In genomic region chr16:18836468-18837208, GRCm38 (mm10) we compare ENCODE assay signal across 8 mouse cellular contexts. TPM values are rescaled to one million over a fixed set of nuclear protein-coding genes. Genes with fewer than 3 reads are reported as not detected.
DNase-seq lines count a peak whose midpoint lies in the region; ATAC-seq and TF ChIP-seq lines count a peak whose summit lies in the region.

2510002D24Rik (plus strand) TSS chr16:18836578.
Gm28539 (plus strand) TSS chr16:18836584.

- H3K36me3 ChIP-seq in CH12.LX (replicated peaks in 1 of 2; ENCODE audit: control insufficient read depth in 1 of 2, insufficient read depth in 1 of 2, low read length in 1 of 2), result peaks cover 46 to 72% of the 10 kb centered on the region in 2 experiments
- H3K36me3 ChIP-seq in forebrain, embryonic 12.5 days (replicated peaks), result peaks cover 35% of the 10 kb centered on the region
- peaks cover 36% of the 10 kb centered on the region for H3K36me3 ChIP-seq in heart, postnatal 0 days (replicated peaks; ENCODE audit: control insufficient read depth, insufficient read depth, low read length)
- peaks cover 13% of the 10 kb centered on the region for H3K36me3 ChIP-seq in liver, embryonic 16.5 days (ENCODE audit: control insufficient read depth, insufficient read depth)
- peaks cover 48% of the 10 kb centered on the region for H3K36me3 ChIP-seq in neural tube, embryonic 13.5 days
- no peaks in the 10 kb centered on the region for H3K36me3 ChIP-seq in testis, adult 2 months (ENCODE audit: control insufficient read depth, insufficient read depth, low read length)

- peaks cover 5 to 22% of the 10 kb centered on the region in 2 experiments for H3K4me1 ChIP-seq in CH12.LX (ENCODE audit: control insufficient read depth in 1 of 2, insufficient read depth in 2 of 2)
- H3K4me1 ChIP-seq in forebrain, embryonic 12.5 days, result peaks cover 6% of the 10 kb centered on the region
- peaks cover 4% of the 10 kb centered on the region; the same call in 1 of the 2 replicates for H3K4me1 ChIP-seq in heart, postnatal 0 days (ENCODE audit: control insufficient read depth, insufficient read depth)
- H3K4me1 ChIP-seq in liver, embryonic 16.5 days (ENCODE audit: control insufficient read depth, low read depth, low read length), result peaks cover 8% of the 10 kb centered on the region
- H3K4me1 ChIP-seq in neural tube, embryonic 13.5 days (replicated peaks), result peaks cover 12% of the 10 kb centered on the region
- H3K4me1 ChIP-seq in testis, adult 2 months (ENCODE audit: control insufficient read depth, insufficient read depth, low read length), result no peaks in the 10 kb centered on the region

- H3K4me2 ChIP-seq in CH12.LX (ENCODE audit: insufficient read depth, low read depth, poor library complexity, severe bottlenecking), result peak within 1 kb of the TSS; percentile 57
- peak within 1 kb of the TSS; percentile 61 for H3K4me2 ChIP-seq in forebrain, embryonic 12.5 days
- peak within 1 kb of the TSS; percentile 75 for H3K4me2 ChIP-seq in heart, postnatal 0 days (ENCODE audit: low read depth, low read length)
- H3K4me2 ChIP-seq in liver, embryonic 16.5 days (ENCODE audit: low read depth, low read length), result peak within 1 kb of the TSS; percentile 80
- H3K4me2 ChIP-seq in neural tube, embryonic 13.5 days, result peak within 1 kb of the TSS; percentile 72

- peak within 1 kb of the TSS; percentile 65 for H3K27ac ChIP-seq in CH12.LX (ENCODE audit: insufficient read depth, low read depth)
- no peak within 1 kb of the TSS for H3K27ac ChIP-seq in forebrain, embryonic 12.5 days
- peak within 1 kb of the TSS; percentile 47; the same call in 1 of the 2 replicates for H3K27ac ChIP-seq in heart, postnatal 0 days (ENCODE audit: low read depth)
- H3K27ac ChIP-seq in liver, embryonic 16.5 days (ENCODE audit: low read length), result peak within 1 kb of the TSS; percentile 60
- H3K27ac ChIP-seq in neural tube, embryonic 13.5 days (replicated peaks), result peak within 1 kb of the TSS; percentile 72
- H3K27ac ChIP-seq in testis, adult 2 months (ENCODE audit: control insufficient read depth, insufficient read depth, low read depth, low read length), result peak within 1 kb of the TSS; percentile 55

- H3K4me3 ChIP-seq in CH12.LX (replicated peaks in 1 of 3; ENCODE audit: low read depth in 2 of 3, low read length in 2 of 3, poor library complexity in 1 of 3), result peak within 1 kb of the TSS; percentile 68 to 96 (median 87)
- peak within 1 kb of the TSS; percentile 85 for H3K4me3 ChIP-seq in forebrain, embryonic 12.5 days (replicated peaks)
- H3K4me3 ChIP-seq in heart, postnatal 0 days (ENCODE audit: low read depth, low read length), result peak within 1 kb of the TSS; percentile 95
- H3K4me3 ChIP-seq in liver, embryonic 16.5 days (ENCODE audit: low read depth, low read length), result peak within 1 kb of the TSS; percentile 77
- H3K4me3 ChIP-seq in neural tube, embryonic 13.5 days, result peak within 1 kb of the TSS; percentile 80
- H3K4me3 ChIP-seq in testis, adult 2 months (ENCODE audit: control insufficient read depth, low read depth, low read length), result peak within 1 kb of the TSS; percentile 77

- dilution Hi-C loops in CH12.LX (cut with MboI; ENCODE audit: extremely low pct_ligation_motif_present, extremely low pct_unique_long_range_greater_than_20kb, low sequenced_read_pairs), result no loop called here

- no peak for TF ChIP-seq RAD21 in CH12.LX (IDR thresholded peaks at IDR 0.05; ENCODE audit: low read depth, low read length)

- DNase-seq in CH12.LX (ENCODE audit: extremely low read depth), result peak; percentile 98
- peak; percentile 91 for DNase-seq in c-Kit-positive CD71-positive TER-119-positive erythroid progenitor cells, embryonic 14.5 days (ENCODE audit: low spot score)
- peak; percentile 88 for DNase-seq in heart, postnatal 0 days (ENCODE audit: low spot score)
- peak; percentile 96 to 98 for DNase-seq in kidney, postnatal 4 days

- H3K9me3 ChIP-seq in CH12.LX (replicated peaks; ENCODE audit: low read length), result no peaks in the 10 kb centered on the region
- no peaks in the 10 kb centered on the region for H3K9me3 ChIP-seq in forebrain, embryonic 12.5 days
- no peaks in the 10 kb centered on the region for H3K9me3 ChIP-seq in heart, postnatal 0 days (replicated peaks; ENCODE audit: control insufficient read depth, low read length)
- no peaks in the 10 kb centered on the region for H3K9me3 ChIP-seq in liver, embryonic 16.5 days (replicated peaks; ENCODE audit: control insufficient read depth, low read length)
- no peaks in the 10 kb centered on the region for H3K9me3 ChIP-seq in neural tube, embryonic 13.5 days

- TF ChIP-seq POLR2A in CH12.LX (IDR thresholded peaks at IDR 0.05; ENCODE audit: low read depth, low read length), result peak; percentile 96
- TF ChIP-seq POLR2A in testis, adult 2 months (IDR thresholded peaks at IDR 0.05; ENCODE audit: control insufficient read depth, low read depth, low read length), result peak; percentile 94

- no peak for TF ChIP-seq EP300 in CH12.LX (IDR thresholded peaks at IDR 0.05; ENCODE audit: low read length)
- TF ChIP-seq EP300 in heart, postnatal 0 days (IDR thresholded peaks at IDR 0.05; ENCODE audit: low read depth), result no peak

- no peaks in the 10 kb centered on the region for H3K27me3 ChIP-seq in CH12.LX (replicated peaks)
- no peaks in the 10 kb centered on the region for H3K27me3 ChIP-seq in forebrain, embryonic 12.5 days
- no peaks in the 10 kb centered on the region for H3K27me3 ChIP-seq in heart, postnatal 0 days (ENCODE audit: control insufficient read depth, insufficient read depth, low read length)
- no peaks in the 10 kb centered on the region for H3K27me3 ChIP-seq in liver, embryonic 16.5 days (ENCODE audit: control insufficient read depth, insufficient read depth, low read depth, low read length)
- H3K27me3 ChIP-seq in neural tube, embryonic 13.5 days, result no peaks in the 10 kb centered on the region
- H3K27me3 ChIP-seq in testis, adult 2 months (ENCODE audit: control insufficient read depth, insufficient read depth, low read length), result no peaks in the 10 kb centered on the region

- H3K79me2 ChIP-seq in CH12.LX (replicated peaks; ENCODE audit: control insufficient read depth, extremely low read depth, insufficient read depth, poor library complexity, severe bottlenecking), result peaks cover 20% of the 10 kb centered on the region

- peak; percentile 98 for ATAC-seq in forebrain, embryonic 12.5 days (ENCODE audit: low FRiP score)
- ATAC-seq in heart, postnatal 0 days (ENCODE audit: insufficient read depth, low read depth), result peak; percentile 97
- peak; percentile 99 for ATAC-seq in liver, embryonic 16.5 days (ENCODE audit: low read depth)
- peak; percentile 97 for ATAC-seq in neural tube, embryonic 13.5 days (ENCODE audit: low read depth)

- in situ Hi-C loops in CH12.LX (cut with MboI; ENCODE audit: low pct_ligation_motif_present, low pct_unique_long_range_greater_than_20kb, low sequenced_read_pairs), result no loop called here

- H3K9ac ChIP-seq in CH12.LX (ENCODE audit: insufficient read depth, low read depth), result peak within 1 kb of the TSS; percentile 51
- peak within 1 kb of the TSS; percentile 79 for H3K9ac ChIP-seq in forebrain, embryonic 12.5 days
- H3K9ac ChIP-seq in heart, postnatal 0 days (replicated peaks; ENCODE audit: low read depth, low read length), result peak within 1 kb of the TSS; percentile 81
- H3K9ac ChIP-seq in liver, embryonic 16.5 days (ENCODE audit: low read depth, low read length), result peak within 1 kb of the TSS; percentile 94
- H3K9ac ChIP-seq in neural tube, embryonic 13.5 days, result peak within 1 kb of the TSS; percentile 88

- WGBS in forebrain, embryonic 12.5 days, result under 1% methylated on average over 45 of the region's 46 CpGs
- WGBS in heart, postnatal 0 days, result under 1% methylated on average over 45 of the region's 46 CpGs
- under 1% methylated on average over 46 of the region's 46 CpGs for WGBS in liver, embryonic 16.5 days (ENCODE audit: insufficient replicate concordance)
- 2% methylated on average over 46 of the region's 46 CpGs for WGBS in neural tube, embryonic 13.5 days

- no peak for TF ChIP-seq CTCF in CH12.LX (conservative IDR thresholded peaks at IDR 0.05 in 1 of 2, IDR thresholded peaks at IDR 0.05 in 1 of 2; ENCODE audit: low read depth in 2 of 2, low read length in 2 of 2)
- TF ChIP-seq CTCF in heart, postnatal 0 days (IDR thresholded peaks at IDR 0.05; ENCODE audit: low read depth), result no peak; the same call in 1 of the 2 replicates
- no peak for TF ChIP-seq CTCF in testis, adult 2 months (IDR thresholded peaks at IDR 0.05; ENCODE audit: control insufficient read depth, insufficient read depth, insufficient replicate concordance, low read depth, low read length)

TF ChIP-seq in CH12.LX, 34 proteins besides CTCF, POLR2A, EP300 and RAD21 (continues in another document):
- TF ChIP-seq JUN (IDR thresholded peaks at IDR 0.05; ENCODE audit: insufficient read depth, low read depth, low read length) (no peak), USF2 (conservative IDR thresholded peaks at IDR 0.05; ENCODE audit: low read depth, low read length) (no peak; the same call in 1 of the 2 replicates), MEF2A (IDR thresholded peaks at IDR 0.05; ENCODE audit: borderline replicate concordance, low read depth, low read length) (no peak), POLR2AphosphoS2 (IDR thresholded peaks at IDR 0.05; ENCODE audit: low read depth, low read length) (peak; percentile 97), NRF1 (IDR thresholded peaks at IDR 0.05; ENCODE audit: low read depth, low read length) (peak; percentile 24; the same call in 1 of the 2 replicates)

RNA-seq across cellular contexts. Expression of gene 2510002D24Rik, which starts in this region (rescaled TPM):
- 69.9 and 84.9 TPM in 2 replicates for total RNA-seq in CH12.LX (2012; rRNA removed)
- 66.2 and 70.2 TPM in 2 replicates for total RNA-seq in CH12.LX (2014; rRNA removed)
- 63.9 and 78.0 TPM in 2 replicates for polyA plus RNA-seq in CH12.LX (2012; ENCODE audit: insufficient read length, low read depth)
- polyA plus RNA-seq in forebrain, embryonic 12.5 days (2016; fragmentation: Nextera tagmentation; extraction: Ambion mirVana), result 19.5 and 28.7 TPM in 2 replicates
- total RNA-seq in heart, postnatal 0 days (2014; rRNA removed; ENCODE audit: low replicate concordance), result 34.7 and 45.6 TPM in 2 replicates
- 30.6 and 32.9 TPM in 2 replicates for polyA plus RNA-seq in heart, postnatal 0 days (2015; fragmentation: Nextera tagmentation; extraction: Ambion mirVana)
- polyA plus RNA-seq in liver, embryonic 16.5 days (2015; fragmentation: Nextera tagmentation; extraction: Ambion mirVana), result 16.4 and 18.1 TPM in 2 replicates
- polyA plus RNA-seq in neural tube, embryonic 13.5 days (2015; fragmentation: Nextera tagmentation; extraction: Ambion mirVana), result 32.0 and 37.9 TPM in 2 replicates
- 7.0 and 7.5 TPM in 2 replicates for polyA plus RNA-seq in testis, adult 2 months (2012; rRNA removed)

RNA-seq across cellular contexts. Expression of gene Gm28539, which starts in this region (rescaled TPM):
- total RNA-seq in CH12.LX (2012; rRNA removed) (2.9 and 3.9 TPM in 2 replicates), CH12.LX (2014; rRNA removed) (0.35 TPM in 1 of 2 replicates, not detected in the other)
- polyA plus RNA-seq in CH12.LX (2012; ENCODE audit: insufficient read length, low read depth), result 12.2 and 23.9 TPM in 2 replicates
- polyA plus RNA-seq in forebrain, embryonic 12.5 days (2016; fragmentation: Nextera tagmentation; extraction: Ambion mirVana), result not detected in 2 replicates
- 2.1 and 13.1 TPM in 2 replicates for total RNA-seq in heart, postnatal 0 days (2014; rRNA removed; ENCODE audit: low replicate concordance)
- polyA plus RNA-seq in heart, postnatal 0 days (2015; fragmentation: Nextera tagmentation; extraction: Ambion mirVana), result not detected in 2 replicates
- not detected in 2 replicates for polyA plus RNA-seq in liver, embryonic 16.5 days (2015; fragmentation: Nextera tagmentation; extraction: Ambion mirVana)
- not detected in 2 replicates for polyA plus RNA-seq in neural tube, embryonic 13.5 days (2015; fragmentation: Nextera tagmentation; extraction: Ambion mirVana)
- not detected in 2 replicates for polyA plus RNA-seq in testis, adult 2 months (2012; rRNA removed)

Comparison
In these comparisons a context has a peak if more than half of its experiments do, and no peak if none do; other contexts are left out.
1. RNA of gene Gm28539 (polyA plus RNA-seq): 12.2 to 23.9 TPM in CH12.LX; not detected in forebrain, embryonic 12.5 days, not detected in heart, postnatal 0 days, not detected in liver, embryonic 16.5 days, not detected in neural tube, embryonic 13.5 days and not detected in testis, adult 2 months; every median in the first group is over 10 times any median in the second.
2. Peak in every context shown above with its lines, with median percentiles within 50 percentile points of each other: DNase-seq, H3K4me2 ChIP-seq, H3K4me3 ChIP-seq, H3K9ac ChIP-seq and ATAC-seq.